Mouse (Mus musculus) stomach, embryonic 15.5 days (tissue): ENCODE data around the gene Gpm6a. TPM values are rescaled to one million over a fixed set of nuclear protein-coding genes. Genes with fewer than 3 reads are reported as not detected.

ENCODE experiments used
- ATAC-seq: fragments of 200-750 bp; cut with Nextera tagmentation; 2 replicates; pipeline ENCODE4 v1.8.0; 2017; ENCODE audit warnings: low read depth, moderate number of reproducible peaks, moderate TSS enrichment; ENCODE audit not compliant: insufficient read depth, low FRiP score
- H3K27ac ChIP-seq: fragments of 300-500 bp; sonication (generic); 2 replicates; pipeline ENCODE4 v1.5.1; 2015; ENCODE audit warnings: mild to moderate bottlenecking, inconsistent platforms
- H3K27me3 ChIP-seq: fragments of 300-500 bp; sonication (generic); replicated peaks from 2 replicates; pipeline ENCODE4 v1.6.1; 2015; ENCODE audit warnings: inconsistent platforms
- H3K36me3 ChIP-seq: fragments of 300-500 bp; sonication (generic); 2 replicates; pipeline ENCODE4 v1.6.1; 2015; ENCODE audit warnings: inconsistent platforms
- H3K4me1 ChIP-seq: fragments of 300-500 bp; sonication (generic); 2 replicates; pipeline ENCODE4 v1.6.1; 2015; ENCODE audit warnings: inconsistent platforms
- H3K4me2 ChIP-seq: fragments of 300-500 bp; sonication (generic); 2 replicates; pipeline ENCODE4 v1.6.1; 2015; ENCODE audit warnings: mild to moderate bottlenecking, inconsistent platforms
- H3K4me3 ChIP-seq: fragments of 300-500 bp; sonication (generic); replicated peaks from 2 replicates; pipeline ENCODE4 v1.5.1; 2015; ENCODE audit warnings: inconsistent platforms
- H3K9ac ChIP-seq: fragments of 300-500 bp; sonication (generic); 2 replicates; pipeline ENCODE4 v1.6.1; 2015; ENCODE audit warnings: inconsistent platforms
- H3K9me3 ChIP-seq: fragments of 300-500 bp; sonication (generic); 2 replicates; pipeline ENCODE4 v1.6.1; 2016; ENCODE audit warnings: inconsistent platforms
- WGBS: fragments of 180-500 bp; shearing (Covaris S2); methylation state at CpG from one replicate; pipeline ENCODE4 v1.1.7; 2015; 5-methylcytosine and 5-hydroxymethylcytosine counted together
- polyA plus RNA-seq: library from polyadenylated mRNA; unstranded; fragments of >200 nt; fragmentation: Nextera tagmentation; extraction: Ambion mirVana; gene quantifications from 2 replicates; pipeline ENCODE4 v1.2.1, GENCODE M21; 2015

Gene Gpm6a
- polyA plus RNA-seq: 14.2 and 15.1 TPM in 2 replicates

- Histone ChIP-seq H3K27ac (no peak within 1 kb of the TSS), H3K27me3 (no peaks in the 10 kb centered on the region), H3K4me2 (no peak within 1 kb of the TSS), H3K9ac (no peak within 1 kb of the TSS), H3K4me3 (no peak within 1 kb of the TSS), H3K4me1 (no peaks in the 10 kb centered on the region), H3K9me3 (no peaks in the 10 kb centered on the region), H3K36me3 (no peaks in the 10 kb centered on the region)
- 29% methylated on average over 13 of the region's 13 CpGs for WGBS
- no peak for ATAC-seq
Measured at GRCm38 (mm10) chr8:54954741-54955455, at the start of gene Gpm6a. Gene Gpm6a, plus strand, starts transcription at chr8:54954843.

DNA sequence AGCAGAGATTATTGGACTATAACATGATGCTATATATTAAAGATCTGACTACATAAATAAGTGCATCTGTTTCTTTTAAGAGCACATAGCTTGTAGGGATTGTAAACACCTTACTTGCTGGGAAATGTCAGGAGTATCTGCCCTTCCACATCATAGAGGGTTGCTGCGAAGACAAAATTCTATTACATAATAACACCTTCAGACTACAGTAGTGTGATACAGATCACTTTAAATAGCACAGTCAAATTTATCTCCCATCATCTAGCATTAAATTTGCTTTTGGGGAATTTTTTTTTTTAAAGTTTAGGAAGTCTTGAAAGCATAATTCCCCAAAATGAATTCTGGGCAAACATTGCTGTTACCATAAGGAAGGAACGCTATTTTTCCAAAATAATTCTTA, 41.8 kb upstream of the Gpm6a start:
- Histone ChIP-seq H3K36me3 (no peaks in the 10 kb centered on the region), H3K4me3 (no peak overlapping the region), H3K4me2 (no peak overlapping the region), H3K27me3 (no peaks in the 10 kb centered on the region), H3K27ac (no peak overlapping the region), H3K9ac (no peak overlapping the region), H3K9me3 (no peaks in the 10 kb centered on the region), H3K4me1 (no peaks in the 10 kb centered on the region)
- ATAC-seq: no peak
- 89% methylated on average over 2 of the region's 2 CpGs for WGBS

- H3K27me3 ChIP-seq: no peaks in the 10 kb centered on the region
- WGBS: 55% methylated on average over 6 of the region's 9 CpGs
Measured at GRCm38 (mm10) chr8:54917710-54918109, 36.9 kb upstream of the Gpm6a start.

GRCm38 (mm10) chr8:54922160-54922855, 32.3 kb upstream of the Gpm6a start:
- no peak overlapping the region for H3K4me3 ChIP-seq
- WGBS: 40% methylated on average over 2 of the region's 2 CpGs

More at GRCm38 (mm10) chr8:54917710-54918109, 36.9 kb upstream of the Gpm6a start:
- Histone ChIP-seq H3K9me3 (no peaks in the 10 kb centered on the region), H3K4me3 (no peak overlapping the region), H3K9ac (no peak overlapping the region), H3K4me1 (0 out of 2 replicates have a peak, but pooled peaks cover 3% of the 10 kb centered on the region), H3K36me3 (no peaks in the 10 kb centered on the region), H3K27ac (no peak overlapping the region), H3K4me2 (no peak overlapping the region)
- no peak for ATAC-seq

GRCm38 (mm10) chr8:54924936-54925335, 29.7 kb upstream of the Gpm6a start:
- Histone ChIP-seq H3K9me3 (no peaks in the 10 kb centered on the region), H3K4me2 (no peak overlapping the region), H3K4me3 (no peak overlapping the region), H3K36me3 (no peaks in the 10 kb centered on the region), H3K4me1 (0 out of 2 replicates have a peak, but pooled peaks cover 3% of the 10 kb centered on the region), H3K27me3 (no peaks in the 10 kb centered on the region), H3K27ac (no peak overlapping the region), H3K9ac (no peak overlapping the region)
- 80% methylated on average over 3 of the region's 3 CpGs for WGBS
- ATAC-seq: no peak

More at GRCm38 (mm10) chr8:54922160-54922855, 32.3 kb upstream of the Gpm6a start:
- no peak for ATAC-seq
- Histone ChIP-seq H3K9me3 (no peaks in the 10 kb centered on the region), H3K27ac (no peak overlapping the region), H3K36me3 (no peaks in the 10 kb centered on the region), H3K4me2 (no peak overlapping the region), H3K9ac (no peak overlapping the region), H3K4me1 (0 out of 2 replicates have a peak, but pooled peaks cover 3% of the 10 kb centered on the region), H3K27me3 (no peaks in the 10 kb centered on the region)

- Histone ChIP-seq H3K4me1 (no peaks in the 10 kb centered on the region), H3K4me3 (no peak overlapping the region), H3K9ac (no peak overlapping the region), H3K27me3 (no peaks in the 10 kb centered on the region), H3K4me2 (no peak overlapping the region), H3K9me3 (no peaks in the 10 kb centered on the region), H3K36me3 (no peaks in the 10 kb centered on the region), H3K27ac (no peak overlapping the region)
- WGBS: 43% methylated on average over 2 of the region's 2 CpGs
- ATAC-seq: no peak
Measured at GRCm38 (mm10) chr8:54932306-54932705, 22.3 kb upstream of the Gpm6a start.

- no peaks in the 10 kb centered on the region for H3K9me3 ChIP-seq
- ATAC-seq: no peak
- H3K4me2 ChIP-seq: no peak overlapping the region
- H3K9ac ChIP-seq: no peak overlapping the region
- H3K4me1 ChIP-seq: no peaks in the 10 kb centered on the region
- no peak overlapping the region for H3K4me3 ChIP-seq
- H3K27ac ChIP-seq: no peak overlapping the region
- H3K27me3 ChIP-seq: no peaks in the 10 kb centered on the region
- 63% methylated on average over 2 of the region's 2 CpGs for WGBS
- no peaks in the 10 kb centered on the region for H3K36me3 ChIP-seq
Measured at GRCm38 (mm10) chr8:54953351-54953750, 1.3 kb upstream of the Gpm6a start.

DNA sequence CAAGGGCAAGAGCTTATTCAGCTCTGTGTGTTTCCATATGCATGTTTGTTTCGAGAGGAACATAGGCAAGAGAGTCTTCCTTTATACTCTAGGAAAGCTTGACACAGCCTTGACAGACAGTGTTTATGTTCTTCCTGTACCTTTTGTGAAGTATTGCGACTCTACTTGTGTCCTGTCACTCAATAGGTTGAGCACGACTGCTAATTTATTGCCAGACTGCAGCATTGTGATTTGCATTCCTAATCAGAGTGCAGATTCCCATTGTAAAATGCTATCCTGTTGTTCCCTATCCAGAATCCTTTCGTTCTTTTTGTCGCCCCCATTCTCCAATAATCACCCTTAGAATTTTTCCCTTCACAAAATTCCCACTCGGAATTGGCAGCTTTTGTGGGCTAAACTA, 613 bp upstream of the Gpm6a start:
- Histone ChIP-seq H3K9ac (no peak overlapping the region), H3K9me3 (no peaks in the 10 kb centered on the region), H3K4me2 (no peak overlapping the region), H3K4me1 (no peaks in the 10 kb centered on the region), H3K36me3 (no peaks in the 10 kb centered on the region), H3K4me3 (no peak overlapping the region), H3K27me3 (no peaks in the 10 kb centered on the region), H3K27ac (no peak overlapping the region)
- WGBS: 59% methylated on average over 6 of the region's 6 CpGs
- ATAC-seq: no peak

- Histone ChIP-seq H3K9ac (no peak overlapping the region), H3K27ac (no peak overlapping the region), H3K36me3 (no peaks in the 10 kb centered on the region), H3K9me3 (no peaks in the 10 kb centered on the region), H3K4me2 (no peak overlapping the region), H3K4me3 (no peak overlapping the region), H3K27me3 (no peaks in the 10 kb centered on the region), H3K4me1 (no peaks in the 10 kb centered on the region)
- 74% methylated on average over 3 of the region's 3 CpGs for WGBS
- no peak for ATAC-seq
Measured at GRCm38 (mm10) chr8:54955456-54955800, 785 bp downstream of the Gpm6a start.

DNA sequence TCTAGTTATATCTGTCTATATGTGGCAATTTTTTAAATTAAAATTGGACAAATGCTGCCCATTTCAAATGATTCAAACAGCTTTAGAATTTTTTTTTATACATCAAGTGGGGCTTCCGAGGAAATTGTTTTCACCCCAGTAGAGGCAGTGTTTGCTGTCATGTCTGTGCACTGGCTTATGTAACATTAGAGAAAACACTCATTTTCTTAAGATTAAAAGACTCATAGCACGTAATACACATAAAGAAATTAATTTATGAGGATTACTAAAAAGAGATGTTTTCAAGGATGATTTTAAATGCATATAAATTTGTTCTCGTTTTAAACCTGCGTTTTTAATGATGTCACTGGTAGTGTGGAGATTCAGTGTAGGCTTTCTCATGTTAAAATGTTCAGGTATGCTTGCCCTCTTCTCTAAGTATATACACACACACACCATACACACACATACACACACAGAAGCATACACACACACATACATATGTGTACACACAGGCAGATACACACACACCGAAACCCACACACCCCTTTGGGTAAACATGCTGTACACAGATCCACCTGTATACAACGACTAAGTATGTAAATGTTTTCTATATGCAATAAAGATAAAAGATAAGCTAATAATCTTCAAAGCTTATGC, 1.4 kb downstream of the Gpm6a start:
- Histone ChIP-seq H3K4me3 (no peak overlapping the region), H3K4me2 (no peak overlapping the region), H3K9ac (no peak overlapping the region), H3K36me3 (no peaks in the 10 kb centered on the region), H3K27me3 (no peaks in the 10 kb centered on the region), H3K4me1 (no peaks in the 10 kb centered on the region), H3K9me3 (no peaks in the 10 kb centered on the region), H3K27ac (no peak overlapping the region)
- WGBS: 74% methylated on average over 6 of the region's 6 CpGs
- ATAC-seq: no peak

DNA sequence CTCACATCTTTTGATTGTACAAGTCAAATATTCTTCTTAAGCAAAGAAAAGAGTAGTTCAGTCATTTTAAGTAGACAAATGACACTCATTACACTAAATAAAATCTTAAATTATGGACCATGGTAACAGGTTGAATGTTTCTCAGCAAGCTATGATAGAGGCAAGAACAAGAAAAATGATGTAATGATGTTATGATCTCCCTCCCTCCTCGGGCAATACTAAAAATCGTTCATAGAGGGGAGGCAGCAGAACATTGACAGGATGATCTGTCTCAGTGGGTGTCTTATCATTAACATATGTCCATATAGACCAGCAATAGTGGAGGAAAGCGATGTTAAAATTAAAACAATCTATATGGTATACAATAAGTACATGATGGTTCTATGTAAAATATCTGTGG, 2.1 kb downstream of the Gpm6a start:
- Histone ChIP-seq H3K9me3 (no peaks in the 10 kb centered on the region), H3K9ac (no peak overlapping the region), H3K4me3 (no peak overlapping the region), H3K27ac (no peak overlapping the region), H3K36me3 (no peaks in the 10 kb centered on the region), H3K4me2 (no peak overlapping the region), H3K27me3 (no peaks in the 10 kb centered on the region), H3K4me1 (no peaks in the 10 kb centered on the region)
- 80% methylated on average over 3 of the region's 3 CpGs for WGBS
- ATAC-seq: no peak

DNA sequence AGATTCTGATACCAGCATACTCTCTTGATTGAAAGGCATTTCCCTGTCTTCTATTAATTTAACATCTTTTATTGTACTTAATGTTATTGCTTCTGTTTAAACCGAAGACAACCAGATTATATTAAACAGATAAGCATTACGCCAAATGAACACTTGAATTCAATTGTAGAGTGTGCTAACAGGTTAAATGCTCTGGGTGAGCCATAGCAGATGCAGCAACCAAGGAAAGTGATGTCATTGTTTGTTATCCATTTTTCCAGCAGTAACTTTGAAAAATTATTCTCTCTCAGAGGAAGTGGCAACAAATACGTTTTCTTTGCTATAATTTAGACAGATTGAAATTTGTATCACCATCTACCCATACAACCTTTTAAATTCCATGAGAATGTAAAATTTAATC, 2.9 kb downstream of the Gpm6a start:
- H3K4me2 ChIP-seq: no peak overlapping the region
- H3K36me3 ChIP-seq: no peaks in the 10 kb centered on the region
- H3K27me3 ChIP-seq: no peaks in the 10 kb centered on the region
- no peak overlapping the region for H3K27ac ChIP-seq
- no peak overlapping the region for H3K4me3 ChIP-seq
- 69% methylated on average over 3 of the region's 3 CpGs for WGBS
- no peak for ATAC-seq
- no peaks in the 10 kb centered on the region for H3K9me3 ChIP-seq
- H3K9ac ChIP-seq: no peak overlapping the region
- H3K4me1 ChIP-seq: no peaks in the 10 kb centered on the region
